Mouse (Mus musculus): Measurements from ENCODE around the gene Tbc1d7. TPM values are rescaled to one million over a fixed set of nuclear protein-coding genes. Genes with fewer than 3 reads are reported as not detected.
A peak's percentile ranks its signal among the peaks of the same experiment; 100 is the strongest.

Tbc1d7 gene
- total and polyA plus RNA-seq, 2 experiments from 2014 or later = 30.8 to 85.9 TPM

GRCm38 (mm10) chr13:43200473-43200872 is 29.2 kb upstream of the Tbc1d7 start:
- Histone ChIP-seq H3K36me3 (ENCODE audit: insufficient read depth, low read length) (peaks cover 5% of the 10 kb centered on the region), H3K9me3 (ENCODE audit: low read length) (no peaks in the 10 kb centered on the region), H3K27me3 (ENCODE audit: insufficient read depth, low read length) (no peaks in the 10 kb centered on the region), H3K4me3 (ENCODE audit: low read depth, low read length) (no peak overlapping the region), H3K4me2 (ENCODE audit: low read depth, low read length, poor library complexity, severe bottlenecking) (no peak overlapping the region), H3K27ac (ENCODE audit: low read depth, low read length) (no peak overlapping the region), H3K4me1 (ENCODE audit: insufficient read depth, low read length) (no peaks in the 10 kb centered on the region), H3K9ac (replicated peaks; ENCODE audit: low read length, poor library complexity, severe bottlenecking) (no peak overlapping the region)
- no peak for DNase-seq (ENCODE audit: low spot score)
- no peak for ATAC-seq (ENCODE audit: low FRiP score)
- 79% methylated on average over 22 of the region's 22 CpGs for WGBS
- TF ChIP-seq CTCF (IDR thresholded peaks at IDR 0.05) = peak; percentile 34

GRCm38 (mm10) chr13:43199749-43200148 is 28.4 kb upstream of the Tbc1d7 start:
- Histone ChIP-seq H3K9ac (replicated peaks; ENCODE audit: low read length, poor library complexity, severe bottlenecking) (no peak overlapping the region), H3K27ac (ENCODE audit: low read depth, low read length) (no peak overlapping the region), H3K27me3 (ENCODE audit: insufficient read depth, low read length) (no peaks in the 10 kb centered on the region), H3K4me3 (ENCODE audit: low read depth, low read length) (no peak overlapping the region), H3K4me1 (ENCODE audit: insufficient read depth, low read length) (no peaks in the 10 kb centered on the region), H3K9me3 (ENCODE audit: low read length) (no peaks in the 10 kb centered on the region), H3K4me2 (ENCODE audit: low read depth, low read length, poor library complexity, severe bottlenecking) (no peak overlapping the region), H3K36me3 (ENCODE audit: insufficient read depth, low read length) (peaks cover 5% of the 10 kb centered on the region)
- WGBS = 73% methylated on average over 5 of the region's 5 CpGs
- TF ChIP-seq CTCF (IDR thresholded peaks at IDR 0.05) = peak; percentile 67
- ATAC-seq (ENCODE audit: low FRiP score) = no peak
- no peak for DNase-seq (ENCODE audit: low spot score)

- no peaks in the 10 kb centered on the region for H3K4me1 ChIP-seq (ENCODE audit: insufficient read depth, low read length)
- H3K9ac ChIP-seq (replicated peaks; ENCODE audit: low read length, poor library complexity, severe bottlenecking) = no peak overlapping the region
- no peaks in the 10 kb centered on the region for H3K9me3 ChIP-seq (ENCODE audit: low read length)
- no peak for TF ChIP-seq CTCF (IDR thresholded peaks at IDR 0.05)
- no peaks in the 10 kb centered on the region for H3K27me3 ChIP-seq (ENCODE audit: insufficient read depth, low read length)
- ATAC-seq (ENCODE audit: low FRiP score) = no peak
- H3K27ac ChIP-seq (ENCODE audit: low read depth, low read length) = no peak overlapping the region
- H3K36me3 ChIP-seq (ENCODE audit: insufficient read depth, low read length) = peaks cover 5% of the 10 kb centered on the region
- DNase-seq (ENCODE audit: low spot score) = no peak
- H3K4me2 ChIP-seq (ENCODE audit: low read depth, low read length, poor library complexity, severe bottlenecking) = no peak overlapping the region
- WGBS = 85% methylated on average over 7 of the region's 7 CpGs
- no peak overlapping the region for H3K4me3 ChIP-seq (ENCODE audit: low read depth, low read length)
Observed at GRCm38 (mm10) chr13:43199282-43199681, 28.0 kb upstream of the Tbc1d7 start.

GRCm38 (mm10) chr13:43197187-43197586 is 25.9 kb upstream of the Tbc1d7 start:
- Histone ChIP-seq H3K9me3 (ENCODE audit: low read length) (no peaks in the 10 kb centered on the region), H3K4me2 (ENCODE audit: low read depth, low read length, poor library complexity, severe bottlenecking) (no peak overlapping the region), H3K4me1 (ENCODE audit: insufficient read depth, low read length) (no peaks in the 10 kb centered on the region), H3K36me3 (ENCODE audit: insufficient read depth, low read length) (peaks cover 5% of the 10 kb centered on the region), H3K27ac (ENCODE audit: low read depth, low read length) (no peak overlapping the region), H3K27me3 (ENCODE audit: insufficient read depth, low read length) (no peaks in the 10 kb centered on the region), H3K9ac (replicated peaks; ENCODE audit: low read length, poor library complexity, severe bottlenecking) (no peak overlapping the region), H3K4me3 (ENCODE audit: low read depth, low read length) (no peak overlapping the region)
- TF ChIP-seq CTCF (IDR thresholded peaks at IDR 0.05) = peak; percentile 48
- no peak for DNase-seq (ENCODE audit: low spot score)
- WGBS = 60% methylated on average over 6 of the region's 6 CpGs
- ATAC-seq (ENCODE audit: low FRiP score) = no peak

- H3K27ac ChIP-seq (ENCODE audit: low read depth, low read length) = no peak overlapping the region
- WGBS = 67% methylated on average over 7 of the region's 7 CpGs
- H3K4me1 ChIP-seq (ENCODE audit: insufficient read depth, low read length) = no peaks in the 10 kb centered on the region
- H3K9me3 ChIP-seq (ENCODE audit: low read length) = no peaks in the 10 kb centered on the region
- peak; percentile 50 for TF ChIP-seq CTCF (IDR thresholded peaks at IDR 0.05)
- no peak overlapping the region for H3K4me2 ChIP-seq (ENCODE audit: low read depth, low read length, poor library complexity, severe bottlenecking)
- ATAC-seq (ENCODE audit: low FRiP score) (no peak), DNase-seq (ENCODE audit: low spot score) (no peak)
- H3K4me3 ChIP-seq (ENCODE audit: low read depth, low read length) = no peak overlapping the region
- no peak overlapping the region for H3K9ac ChIP-seq (replicated peaks; ENCODE audit: low read length, poor library complexity, severe bottlenecking)
- H3K36me3 ChIP-seq (ENCODE audit: insufficient read depth, low read length) = peaks cover 5% of the 10 kb centered on the region
- no peaks in the 10 kb centered on the region for H3K27me3 ChIP-seq (ENCODE audit: insufficient read depth, low read length)
Observed at GRCm38 (mm10) chr13:43196000-43196399, 24.7 kb upstream of the Tbc1d7 start.

- TF ChIP-seq CTCF (IDR thresholded peaks at IDR 0.05) = no peak
- H3K4me2 ChIP-seq (ENCODE audit: low read depth, low read length, poor library complexity, severe bottlenecking) = no peak overlapping the region
- H3K4me1 ChIP-seq (ENCODE audit: insufficient read depth, low read length) = no peaks in the 10 kb centered on the region
- H3K9me3 ChIP-seq (ENCODE audit: low read length) = no peaks in the 10 kb centered on the region
- H3K9ac ChIP-seq (replicated peaks; ENCODE audit: low read length, poor library complexity, severe bottlenecking) = no peak overlapping the region
- H3K4me3 ChIP-seq (ENCODE audit: low read depth, low read length) = no peak overlapping the region
- H3K27ac ChIP-seq (ENCODE audit: low read depth, low read length) = no peak overlapping the region
- H3K36me3 ChIP-seq (ENCODE audit: insufficient read depth, low read length) = no peaks in the 10 kb centered on the region
- H3K27me3 ChIP-seq (ENCODE audit: insufficient read depth, low read length) = no peaks in the 10 kb centered on the region
- ATAC-seq (ENCODE audit: low FRiP score) = no peak
- DNase-seq (ENCODE audit: low spot score) = no peak
- 90% methylated on average over 8 of the region's 8 CpGs for WGBS
Observed at GRCm38 (mm10) chr13:43193932-43194331, 22.6 kb upstream of the Tbc1d7 start.
